Mouse (Mus musculus): Measurements from ENCODE around the gene Hspa12b.

The Hspa12b gene

GRCm38 (mm10) chr2:131179246-131179886 lies 52.3 kb downstream of the Hspa12b start:
- in situ Hi-C loops (cut with MboI, MseI), result no loop called here

GRCm38 (mm10) chr2:131179990-131180587 lies 53.0 kb downstream of the Hspa12b start, which contains the start of gene Cenpb:
Gene Cenpb, minus strand, starts transcription at chr2:131180067.
- in situ Hi-C loops (cut with MboI, MseI), result no loop called here

DNA sequence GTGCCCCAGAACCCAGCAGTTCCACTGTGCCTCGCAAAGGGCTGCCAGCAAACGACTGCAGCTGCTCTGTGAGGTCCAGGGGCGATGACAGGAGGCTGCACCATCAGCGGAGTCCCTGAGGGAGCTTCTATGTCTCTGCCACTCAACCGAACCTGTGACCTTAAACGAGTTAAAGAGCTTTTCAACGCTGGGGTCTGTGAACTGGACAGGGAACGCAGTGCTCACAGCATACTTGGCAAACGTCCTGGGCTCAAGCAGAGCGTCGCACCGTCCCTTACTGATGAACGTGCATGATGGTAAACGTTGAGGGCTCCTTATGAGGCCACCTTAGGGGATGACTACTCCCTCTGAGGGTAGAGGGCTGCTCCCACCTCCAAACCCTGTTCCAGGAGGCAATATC lies 59.3 kb downstream of the Hspa12b start:
- in situ Hi-C loops (cut with MboI, MseI), result no loop called here

DNA sequence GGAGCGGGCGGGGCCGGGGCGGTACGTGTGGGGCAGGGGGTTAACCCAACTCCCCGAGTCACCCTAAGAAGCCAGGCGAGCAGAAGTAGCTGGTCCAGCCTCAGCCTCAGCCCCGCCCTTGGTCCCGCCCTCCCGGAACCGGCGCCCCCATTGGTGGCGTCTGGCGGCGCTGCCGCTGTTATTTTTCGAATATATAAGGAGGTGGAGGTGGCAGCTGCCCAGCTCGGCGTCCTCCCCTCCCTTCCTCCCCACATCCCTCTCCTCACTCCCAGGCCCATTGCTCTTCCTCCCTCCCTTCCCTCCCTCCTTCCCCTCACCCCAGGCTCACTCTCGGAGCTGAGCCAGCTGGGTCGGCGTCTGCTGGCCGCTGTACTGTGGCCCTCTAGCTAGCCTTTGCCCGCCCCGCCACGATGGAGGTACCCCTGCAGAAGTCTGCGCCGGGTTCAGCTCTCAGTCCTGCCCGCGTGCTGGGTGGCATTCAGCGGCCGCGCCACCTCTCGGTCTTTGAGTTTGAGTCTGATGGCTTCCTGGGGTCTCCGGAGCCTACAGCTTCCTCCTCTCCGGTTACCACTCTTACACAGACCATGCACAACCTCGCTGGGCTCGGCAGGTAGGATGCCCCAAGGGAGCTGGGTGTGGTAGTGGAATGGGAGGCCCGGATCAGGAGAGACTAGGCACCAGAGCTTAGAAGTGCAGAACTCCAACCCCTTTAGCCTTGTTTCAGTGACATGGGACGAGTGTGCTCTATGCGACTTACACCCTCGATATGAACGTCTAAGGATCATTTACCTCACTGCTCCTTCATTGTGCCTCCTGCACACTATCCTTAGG lies 59.9 kb downstream of the Hspa12b start, which contains the start of the genes Cdc25b and Spef1:
TSS of gene Cdc25b (plus strand) at position 179 of the 831 bp plus-strand sequence.
TSS of gene Spef1 (minus strand) at position 512 of the 831 bp plus-strand sequence.
- in situ Hi-C loops (cut with MboI, MseI), result no loop called here

DNA sequence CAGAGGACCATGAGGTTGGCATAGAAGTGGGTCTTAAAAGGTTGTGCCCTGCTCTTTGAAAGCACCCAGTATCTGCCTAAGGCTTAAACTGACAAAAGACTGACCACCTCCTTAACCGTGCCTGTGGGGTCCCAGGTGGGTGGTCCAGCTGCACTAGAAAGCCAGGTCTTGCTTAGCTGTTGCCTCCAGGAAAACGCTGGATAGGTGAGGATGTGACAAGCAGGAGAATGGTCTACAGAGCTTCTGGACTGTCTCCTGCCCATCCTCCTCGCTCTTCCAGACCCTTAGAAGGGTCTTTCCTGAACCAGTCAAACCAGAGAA lies 60.5 kb downstream of the Hspa12b start:
- in situ Hi-C loops (cut with MboI, MseI), result no loop called here

- in situ Hi-C loops (cut with MboI, MseI), result no loop called here
Measured at GRCm38 (mm10) chr2:131188311-131188710, 61.2 kb downstream of the Hspa12b start.

DNA sequence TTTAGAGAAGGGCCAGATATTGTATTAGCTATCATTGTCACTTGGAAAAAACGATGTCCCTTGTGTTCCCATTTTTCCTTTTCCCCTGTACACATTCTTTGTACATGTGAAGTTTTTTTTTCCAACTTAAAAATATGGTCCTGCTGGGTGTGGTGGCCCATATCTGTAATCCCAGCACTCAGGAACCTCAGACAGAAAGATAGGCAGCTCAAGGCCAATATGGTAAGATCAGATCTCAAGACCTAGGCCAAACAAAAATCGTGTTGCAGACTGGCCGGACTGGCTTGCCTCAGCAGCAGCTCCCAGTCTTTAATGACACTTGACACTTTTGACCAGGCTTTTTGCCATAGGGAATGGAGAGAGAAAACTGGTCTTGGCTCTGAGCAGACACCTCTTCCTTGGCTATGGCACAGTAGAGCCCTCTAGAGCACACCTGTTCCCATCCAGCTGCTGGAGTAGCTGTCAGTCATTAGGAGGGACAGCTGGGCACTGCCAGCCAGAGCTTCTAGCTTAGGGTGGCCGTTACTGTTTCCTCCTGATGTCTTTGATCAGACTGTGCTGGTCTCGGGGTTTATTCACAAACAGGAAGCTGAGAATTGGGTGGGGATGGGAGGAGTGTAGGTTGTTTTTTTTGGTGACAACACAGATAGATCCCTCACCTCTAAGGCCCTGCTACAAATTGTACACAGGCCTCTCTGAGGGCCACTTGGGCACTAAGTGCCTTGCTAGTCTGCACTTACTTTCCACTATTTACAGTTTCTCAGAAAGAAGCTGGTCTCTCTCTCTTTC lies 62.6 kb downstream of the Hspa12b start:
- in situ Hi-C loops (cut with MboI, MseI), result no loop called here

DNA sequence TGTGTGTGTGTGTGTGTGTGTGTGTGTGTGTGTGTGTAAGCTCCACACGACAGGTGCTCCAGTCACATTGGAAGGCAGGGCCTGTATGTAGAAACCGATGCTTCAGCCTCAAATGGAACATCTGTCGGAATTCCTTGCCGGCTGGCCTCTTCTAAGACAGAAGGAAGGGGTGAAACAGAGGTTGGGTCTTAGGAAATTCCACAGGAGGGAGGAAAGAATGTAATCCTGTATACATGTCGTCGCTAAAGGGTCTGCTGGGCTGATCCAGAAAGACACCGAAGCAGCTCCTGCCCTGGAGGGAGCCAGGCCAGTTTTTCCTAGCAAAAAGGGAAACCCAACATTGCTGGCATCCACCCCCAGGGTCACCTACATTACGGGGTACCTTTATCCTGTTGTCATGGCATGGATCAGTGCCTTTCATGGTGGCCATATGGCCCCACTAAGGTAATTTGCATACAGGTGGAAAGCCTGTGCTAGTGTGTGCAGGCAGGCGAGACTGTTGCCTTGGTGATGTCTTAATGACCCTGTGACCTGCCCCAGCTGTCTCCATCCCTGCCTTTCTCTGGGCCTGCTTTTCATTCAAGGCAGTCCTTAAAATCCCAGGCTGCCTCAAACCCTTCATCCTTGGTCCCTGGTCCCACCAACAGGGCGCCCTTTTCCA lies 63.4 kb downstream of the Hspa12b start:
- in situ Hi-C loops (cut with MboI, MseI), result no loop called here

- in situ Hi-C loops (cut with MboI, MseI), result no loop called here
Measured at GRCm38 (mm10) chr2:131191005-131191390, 63.9 kb downstream of the Hspa12b start.
